Mouse (Mus musculus): ENCODE results near the gene Nccrp1. TPM values are rescaled to one million over a fixed set of nuclear protein-coding genes. Genes with fewer than 3 reads are reported as not detected.
"Not testable (repeated sequence)": the region's sequence is repeated elsewhere in the genome, so short reads cannot be mapped to it uniquely, and the experiment has no call there.

Gene Nccrp1
- total RNA-seq, 4 experiments from 2014 or later, result not detected

DNA sequence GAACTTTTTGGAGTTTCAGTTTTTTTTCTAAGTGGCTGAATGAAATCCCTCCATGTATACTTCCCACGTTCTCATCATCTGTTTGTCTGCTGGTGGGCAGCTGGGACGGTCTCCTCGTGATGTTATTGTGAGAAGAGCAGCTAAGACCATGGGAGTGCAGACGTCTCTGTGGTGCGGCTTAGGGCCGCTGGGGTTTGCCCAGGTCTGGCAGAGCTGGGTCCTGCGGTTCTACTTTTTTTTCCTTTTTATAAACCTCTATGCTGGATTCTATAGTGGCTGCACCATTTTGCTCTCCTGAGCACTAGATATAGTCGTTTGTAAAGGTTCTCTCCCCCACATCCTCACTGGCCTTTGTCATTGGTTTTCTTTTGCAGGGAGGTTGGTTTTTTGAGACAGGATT lies 35.6 kb downstream of the Nccrp1 start:
- no peak for DNase-seq

DNA sequence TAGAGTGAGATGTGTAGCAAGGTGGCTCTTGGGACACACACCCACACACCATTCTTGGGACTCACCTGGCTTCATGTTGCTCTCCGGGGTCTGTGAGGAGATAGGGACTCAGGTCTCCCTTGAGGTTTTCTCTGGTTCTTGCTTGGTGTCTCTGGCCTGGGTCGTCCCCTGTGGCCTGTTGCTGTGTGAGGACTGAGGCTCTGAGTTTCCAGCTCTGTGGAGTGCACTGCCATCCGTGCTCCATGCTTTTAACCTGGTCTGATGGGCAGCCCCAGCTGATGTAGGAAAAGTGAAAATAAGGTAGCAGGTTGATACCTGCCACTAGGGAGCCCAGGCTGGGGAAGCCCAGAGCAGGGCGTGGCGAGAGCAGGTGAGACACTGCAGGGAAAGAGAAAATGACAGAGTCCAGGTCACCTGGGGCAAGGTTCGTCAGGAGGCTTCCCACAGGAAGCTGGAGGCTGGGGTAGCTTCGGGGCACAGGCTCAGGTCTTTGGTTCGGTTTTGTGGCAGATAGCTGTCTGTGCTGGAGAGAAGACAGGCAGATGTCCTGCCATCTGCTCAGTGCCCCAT lies 36.6 kb downstream of the Nccrp1 start, which contains the start of gene Ifnl2:
Gene Ifnl2, minus strand, starts transcription at position 51 of the 570 bp plus-strand sequence.
- not testable (repeated sequence) for DNase-seq

DNA sequence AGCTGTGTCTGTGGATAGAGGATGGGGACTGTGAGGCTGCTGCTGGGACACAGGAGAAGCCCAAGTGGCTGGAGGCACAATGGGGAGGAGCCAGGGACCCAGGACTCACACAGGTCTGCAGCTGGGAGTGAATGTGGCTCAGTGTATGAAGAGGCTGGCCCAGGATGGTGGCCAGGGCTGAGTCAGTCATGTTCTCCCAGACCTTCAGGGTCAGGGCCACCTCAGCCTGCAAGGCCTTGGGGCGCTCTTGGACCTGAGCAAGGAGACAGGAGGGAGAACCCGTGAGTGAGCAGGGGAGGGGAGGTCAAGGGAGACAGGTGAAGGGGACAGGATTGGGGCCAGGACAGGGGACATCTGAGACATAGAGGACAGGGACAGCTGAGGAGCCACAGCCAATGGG lies 37.9 kb downstream of the Nccrp1 start:
- peak; percentile 44 for DNase-seq

DNA sequence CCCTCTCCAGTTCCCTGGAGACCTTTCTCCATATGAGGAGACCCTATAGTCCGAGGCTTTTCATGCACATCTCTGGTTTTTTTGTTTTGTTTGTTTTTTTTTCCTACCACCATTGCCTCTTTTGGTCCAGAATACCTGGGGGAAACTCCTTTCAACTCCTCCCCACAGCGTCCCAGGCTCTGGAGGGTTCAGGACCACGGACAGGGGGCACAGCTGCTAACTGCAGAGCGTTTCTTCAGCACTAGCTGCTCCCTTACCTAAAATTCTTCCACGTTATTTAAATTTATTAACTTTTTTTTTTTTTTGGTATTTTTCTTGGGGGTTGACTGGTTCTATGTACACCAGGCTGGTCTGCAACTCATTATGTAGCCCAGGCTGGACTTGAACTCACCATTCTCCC lies 41.5 kb downstream of the Nccrp1 start:
- DNase-seq, result no peak

- no peak for DNase-seq
Measured at GRCm38 (mm10) chr7:28495426-28495825, 51.6 kb downstream of the Nccrp1 start.

Small RNA genes lying within 50 kb of the gene (microRNA-seq; reads per million reads assigned to microRNA genes)
- 1.9 to 2.5 reads per million in 2 experiments for gene Mir7049

Other genes starting within 250 kb of the Nccrp1 start
- under 1 TPM; 0.14 to 0.62 (median 0.40) TPM for gene Dll3, start 245.0 kb downstream of the Nccrp1 start, total RNA-seq (2022)
- gene Timm50, start 235.2 kb downstream of the Nccrp1 start, total RNA-seq (2022), result 10 to 100 TPM; 68.5 to 83.7 (median 71.2) TPM
- gene Supt5, start 208.5 kb downstream of the Nccrp1 start, total RNA-seq (2022), result 100 to 1,000 TPM; 135 to 251 (median 169) TPM
- 1,000 to 10,000 TPM in 3 of 4 experiments, 100 to 1,000 TPM in 1; 948 to 1,196 (median 1,106) TPM for gene Rps16, start 196.6 kb downstream of the Nccrp1 start, total RNA-seq (2022)
- 10 to 100 TPM; 13.6 to 28.9 (median 20.9) TPM for gene Plekhg2, start 174.7 kb downstream of the Nccrp1 start, total RNA-seq (2022)
- gene Zfp36, start 167.0 kb downstream of the Nccrp1 start, total RNA-seq (2022), result 10 to 100 TPM; 12.8 to 33.6 (median 21.5) TPM
- gene Med29, start 154.5 kb downstream of the Nccrp1 start, total RNA-seq (2022), result 10 to 100 TPM; 24.5 to 44.1 (median 29.5) TPM
- 100 to 1,000 TPM in 1 of 4 experiments, 10 to 100 TPM in 3; 61.6 to 102 (median 87.9) TPM for gene Paf1, start 154.3 kb downstream of the Nccrp1 start, total RNA-seq (2022)
- 10 to 100 TPM in 2 of 4 experiments, 1 to 10 TPM in 2; 7.5 to 13.5 (median 11.3) TPM for gene Gmfg, start 109.8 kb downstream of the Nccrp1 start, total RNA-seq (2022)
- gene Lrfn1, start 95.3 kb downstream of the Nccrp1 start, total RNA-seq (2022), result 10 to 100 TPM; 19.3 to 27.7 (median 24.5) TPM
- under 1 TPM in 1 of 4 experiments, not detected in 3; 0.46 TPM for gene Ifnl2, start 36.8 kb downstream of the Nccrp1 start, total RNA-seq (2022)
- gene Ifnl3, start 24.4 kb downstream of the Nccrp1 start, total RNA-seq (2022), result not detected
- not detected for gene Sycn, start 6.4 kb downstream of the Nccrp1 start, total RNA-seq (2022)
- gene Samd4b, start 50.9 kb upstream of the Nccrp1 start, total RNA-seq (2022), result 10 to 100 TPM; 62.4 to 83.9 (median 73.4) TPM
- 10 to 100 TPM; 28.5 to 37.2 (median 34.0) TPM for gene Pak4, start 50.9 kb upstream of the Nccrp1 start, total RNA-seq (2022)
- gene Acp7, start 84.1 kb upstream of the Nccrp1 start, total RNA-seq (2022), result not detected
- 1 to 10 TPM; 2.5 to 3.4 (median 3.1) TPM for gene Fbxo27, start 145.6 kb upstream of the Nccrp1 start, total RNA-seq (2022)
- 1 to 10 TPM; 4.5 to 9.9 (median 6.9) TPM for gene Fbxo17, start 169.6 kb upstream of the Nccrp1 start, total RNA-seq (2022)
- gene Mrps12, start 194.6 kb upstream of the Nccrp1 start, total RNA-seq (2022), result 10 to 100 TPM; 76.5 to 92.2 (median 83.3) TPM
- 10 to 100 TPM; 18.0 to 26.2 (median 20.3) TPM for gene Sars2, start 194.7 kb upstream of the Nccrp1 start, total RNA-seq (2022)
- gene Ccer2, start 208.9 kb upstream of the Nccrp1 start, total RNA-seq (2022), result not detected
- 10 to 100 TPM; 73.9 to 96.2 (median 84.3) TPM for gene Sirt2, start 219.5 kb upstream of the Nccrp1 start, total RNA-seq (2022)
- 10 to 100 TPM; 32.0 to 52.2 (median 39.6) TPM for gene Nfkbib, start 220.3 kb upstream of the Nccrp1 start, total RNA-seq (2022)
- gene Rinl, start 241.7 kb upstream of the Nccrp1 start, total RNA-seq (2022), result 1 to 10 TPM; 1.9 to 4.4 (median 2.8) TPM

All from adrenal gland, adult 8-10 months (tissue).